Mouse (Mus musculus) layer of hippocampus, adult 9-10 months (tissue): ENCODE measurements around the gene Otos.

Experiments
- DNase-seq: peaks from one replicate; pipeline ENCODE4 v3.0.0; 2022; ENCODE audit warnings: low spot score

Gene Otos

GRCm38 (mm10) chr1:92648673-92649072, at the start of gene Otos:
Gene Otos, minus strand, starts transcription at chr1:92648841.
- no peak for DNase-seq

GRCm38 (mm10) chr1:92696848-92697247, 48.2 kb upstream of the Otos start:
- DNase-seq = peak; percentile 77

- DNase-seq = no peak
Measured at GRCm38 (mm10) chr1:92695751-92696150, 47.1 kb upstream of the Otos start.

GRCm38 (mm10) chr1:92691166-92691844, 42.7 kb upstream of the Otos start:
- DNase-seq = no peak

GRCm38 (mm10) chr1:92686994-92687393, 38.4 kb upstream of the Otos start:
- no peak for DNase-seq

GRCm38 (mm10) chr1:92683151-92683550, 34.5 kb upstream of the Otos start:
- peak; percentile 57 for DNase-seq

GRCm38 (mm10) chr1:92680668-92681603, 32.3 kb upstream of the Otos start:
- no peak for DNase-seq

GRCm38 (mm10) chr1:92678757-92679156, 30.1 kb upstream of the Otos start:
- DNase-seq = no peak

GRCm38 (mm10) chr1:92676676-92676975, 28.0 kb upstream of the Otos start:
- DNase-seq = no peak

GRCm38 (mm10) chr1:92675932-92676675, 27.5 kb upstream of the Otos start:
- no peak for DNase-seq

GRCm38 (mm10) chr1:92673258-92673782, 24.7 kb upstream of the Otos start:
- no peak for DNase-seq

GRCm38 (mm10) chr1:92671326-92671725, 22.7 kb upstream of the Otos start:
- DNase-seq = no peak

- no peak for DNase-seq
Measured at GRCm38 (mm10) chr1:92669430-92669829, 20.8 kb upstream of the Otos start.

GRCm38 (mm10) chr1:92667106-92667505, 18.5 kb upstream of the Otos start:
- no peak for DNase-seq

GRCm38 (mm10) chr1:92659392-92659791, 10.8 kb upstream of the Otos start:
- DNase-seq = no peak

GRCm38 (mm10) chr1:92657025-92657820, 8.6 kb upstream of the Otos start:
- no peak for DNase-seq

- no peak for DNase-seq
Measured at GRCm38 (mm10) chr1:92654676-92655075, 6.0 kb upstream of the Otos start.

GRCm38 (mm10) chr1:92653179-92653578, 4.5 kb upstream of the Otos start:
- DNase-seq = no peak

GRCm38 (mm10) chr1:92651467-92651866, 2.8 kb upstream of the Otos start:
- no peak for DNase-seq

- DNase-seq = no peak
Measured at GRCm38 (mm10) chr1:92648197-92648596, 444 bp downstream of the Otos start.

GRCm38 (mm10) chr1:92647752-92648151, 889 bp downstream of the Otos start:
- peak; percentile 70 for DNase-seq

GRCm38 (mm10) chr1:92647026-92647425, 1.6 kb downstream of the Otos start:
- DNase-seq = no peak
